Mouse (Mus musculus): ENCODE measurements at regions not wholly inside any gene's neighbourhood (a gene's known extent, or its start where the extent isn't known, plus 50 kb on each side); places are given as distances from the start of the nearest gene placed in this dataset.

GRCm38 (mm10) chr10:17589136-17589535 is 133.9 kb upstream of the Cited2 start:
- no peak for TF ChIP-seq CTCF (IDR thresholded peaks at IDR 0.05; ENCODE audit: borderline replicate concordance, insufficient read depth, low read length)
- TF ChIP-seq POLR2A (IDR thresholded peaks at IDR 0.05; ENCODE audit: low read depth, low read length) = no peak
